Mouse (Mus musculus) intestine, embryonic 15.5 days (tissue): ENCODE data around the gene Tap2. TPM values are rescaled to one million over a fixed set of nuclear protein-coding genes. Genes with fewer than 3 reads are reported as not detected.
A peak's percentile ranks its signal among the peaks of the same experiment; 100 is the strongest.

Experiments used
- ATAC-seq: fragments of 200-750 bp; cut with Nextera tagmentation; 2 replicates; pipeline ENCODE4 v1.8.0; 2017; ENCODE audit warnings: moderate TSS enrichment, moderate library complexity
- H3K27ac ChIP-seq: fragments of 300-500 bp; sonication (generic); 2 replicates; pipeline ENCODE4 v1.5.1; 2015; ENCODE audit warnings: mild to moderate bottlenecking, inconsistent platforms
- H3K27me3 ChIP-seq: fragments of 300-500 bp; sonication (generic); replicated peaks from 2 replicates; pipeline ENCODE4 v1.6.1; 2015; ENCODE audit warnings: inconsistent platforms
- H3K36me3 ChIP-seq: fragments of 300-500 bp; sonication (generic); 2 replicates; pipeline ENCODE4 v1.6.1; 2015; ENCODE audit warnings: inconsistent platforms
- H3K4me1 ChIP-seq: fragments of 300-500 bp; sonication (generic); replicated peaks from 2 replicates; pipeline ENCODE4 v1.6.1; 2015; ENCODE audit warnings: inconsistent platforms
- H3K4me2 ChIP-seq: fragments of 300-500 bp; sonication (generic); replicated peaks from 2 replicates; pipeline ENCODE4 v1.6.1; 2015; ENCODE audit warnings: mild to moderate bottlenecking, inconsistent platforms
- H3K4me3 ChIP-seq: fragments of 300-500 bp; sonication (generic); replicated peaks from 2 replicates; pipeline ENCODE4 v1.5.1; 2015; ENCODE audit warnings: inconsistent platforms
- H3K9ac ChIP-seq: fragments of 300-500 bp; sonication (generic); 2 replicates; pipeline ENCODE4 v1.6.1; 2015; ENCODE audit warnings: inconsistent platforms
- H3K9me3 ChIP-seq: fragments of 300-500 bp; sonication (generic); 2 replicates; pipeline ENCODE4 v1.6.1; 2016; ENCODE audit warnings: inconsistent platforms
- WGBS: fragments of 180-500 bp; shearing (Covaris S2); methylation state at CpG from one replicate; pipeline ENCODE4 v1.1.7; 2015; 5-methylcytosine and 5-hydroxymethylcytosine counted together
- polyA plus RNA-seq: library from polyadenylated mRNA; unstranded; fragments of >200 nt; fragmentation: Nextera tagmentation; extraction: Ambion mirVana; gene quantifications from 2 replicates; pipeline ENCODE4 v1.2.1, GENCODE M21; 2015

Tap2 gene
- polyA plus RNA-seq, 1 experiment from 2014 or later = 5.3 TPM

GRCm38 (mm10) chr17:34240916-34241315, 37.6 kb downstream of the Tap2 start:
- H3K4me3 ChIP-seq = no peak overlapping the region
- H3K27ac ChIP-seq = no peak overlapping the region
- no peak overlapping the region for H3K4me2 ChIP-seq
- ATAC-seq = no peak
- 65% methylated on average over 6 of the region's 6 CpGs for WGBS
- no peaks in the 10 kb centered on the region for H3K27me3 ChIP-seq
- no peaks in the 10 kb centered on the region for H3K9me3 ChIP-seq
- no peaks in the 10 kb centered on the region for H3K4me1 ChIP-seq
- no peak overlapping the region for H3K9ac ChIP-seq
- H3K36me3 ChIP-seq = no peaks in the 10 kb centered on the region

GRCm38 (mm10) chr17:34244656-34245055, 41.3 kb downstream of the Tap2 start:
- Histone ChIP-seq H3K9ac (no peak overlapping the region), H3K4me2 (no peak overlapping the region), H3K4me3 (no peak overlapping the region), H3K27me3 (no peaks in the 10 kb centered on the region), H3K36me3 (no peaks in the 10 kb centered on the region), H3K9me3 (no peaks in the 10 kb centered on the region), H3K27ac (no peak overlapping the region), H3K4me1 (no peaks in the 10 kb centered on the region)
- WGBS = 75% methylated on average over 4 of the region's 4 CpGs
- no peak for ATAC-seq

GRCm38 (mm10) chr17:34247047-34247446, 43.7 kb downstream of the Tap2 start:
- 89% methylated on average over 3 of the region's 3 CpGs for WGBS
- H3K36me3 ChIP-seq = no peaks in the 10 kb centered on the region
- H3K9ac ChIP-seq = 0 out of 2 replicates have a peak overlapping the region, but pooled peaks have one; percentile 13
- no peaks in the 10 kb centered on the region for H3K27me3 ChIP-seq
- no peak overlapping the region for H3K4me2 ChIP-seq
- H3K4me3 ChIP-seq = no peak overlapping the region
- H3K27ac ChIP-seq = no peak overlapping the region
- H3K4me1 ChIP-seq = no peaks in the 10 kb centered on the region
- no peaks in the 10 kb centered on the region for H3K9me3 ChIP-seq
- ATAC-seq = no peak

GRCm38 (mm10) chr17:34248764-34249163, 45.4 kb downstream of the Tap2 start:
- Histone ChIP-seq H3K9me3 (no peaks in the 10 kb centered on the region), H3K4me2 (no peak overlapping the region), H3K9ac (no peak overlapping the region), H3K36me3 (no peaks in the 10 kb centered on the region), H3K4me1 (no peaks in the 10 kb centered on the region), H3K4me3 (no peak overlapping the region), H3K27ac (no peak overlapping the region), H3K27me3 (no peaks in the 10 kb centered on the region)
- ATAC-seq = no peak
- WGBS = 55% methylated on average over 2 of the region's 2 CpGs

GRCm38 (mm10) chr17:34249361-34249760, 46.0 kb downstream of the Tap2 start:
- Histone ChIP-seq H3K9me3 (no peaks in the 10 kb centered on the region), H3K4me1 (no peaks in the 10 kb centered on the region), H3K4me2 (no peak overlapping the region), H3K27me3 (no peaks in the 10 kb centered on the region), H3K9ac (no peak overlapping the region), H3K36me3 (no peaks in the 10 kb centered on the region), H3K27ac (no peak overlapping the region), H3K4me3 (no peak overlapping the region)
- ATAC-seq = no peak
- WGBS = 40% methylated on average over 3 of the region's 3 CpGs

- H3K9ac ChIP-seq = no peak overlapping the region
- H3K36me3 ChIP-seq = no peaks in the 10 kb centered on the region
- H3K4me1 ChIP-seq = no peaks in the 10 kb centered on the region
- WGBS = 17% methylated on average over 4 of the region's 4 CpGs
- no peak overlapping the region for H3K27ac ChIP-seq
- H3K4me2 ChIP-seq = no peak overlapping the region
- H3K27me3 ChIP-seq = no peaks in the 10 kb centered on the region
- no peak overlapping the region for H3K4me3 ChIP-seq
- no peak for ATAC-seq
- no peaks in the 10 kb centered on the region for H3K9me3 ChIP-seq
Observed at GRCm38 (mm10) chr17:34249878-34250277, 46.6 kb downstream of the Tap2 start.

- 60% methylated on average over 4 of the region's 4 CpGs for WGBS
- ATAC-seq = no peak
- no peaks in the 10 kb centered on the region for H3K36me3 ChIP-seq
Observed at GRCm38 (mm10) chr17:34251666-34252065, 48.3 kb downstream of the Tap2 start.

GRCm38 (mm10) chr17:34256501-34256900, 53.2 kb downstream of the Tap2 start:
- ATAC-seq = no peak

More at GRCm38 (mm10) chr17:34251666-34252065, 48.3 kb downstream of the Tap2 start:
- no peak overlapping the region for H3K4me3 ChIP-seq
- no peaks in the 10 kb centered on the region for H3K9me3 ChIP-seq
- no peaks in the 10 kb centered on the region for H3K27me3 ChIP-seq
- no peak overlapping the region for H3K4me2 ChIP-seq
- no peak overlapping the region for H3K9ac ChIP-seq
- no peaks in the 10 kb centered on the region for H3K4me1 ChIP-seq
- no peak overlapping the region for H3K27ac ChIP-seq

GRCm38 (mm10) chr17:34257594-34258375, 54.5 kb downstream of the Tap2 start, which contains the start of gene H2-Ab1:
Gene H2-Ab1 (plus strand): TSS chr17:34257689.
- Histone ChIP-seq H3K4me1 (no peaks in the 10 kb centered on the region), H3K9me3 (no peaks in the 10 kb centered on the region), H3K27me3 (no peaks in the 10 kb centered on the region; the same call in 1 of the 2 replicates), H3K4me3 (no peak within 1 kb of the TSS), H3K9ac (no peak within 1 kb of the TSS), H3K4me2 (no peak within 1 kb of the TSS), H3K36me3 (no peaks in the 10 kb centered on the region), H3K27ac (no peak within 1 kb of the TSS)
- 73% methylated on average over 11 of the region's 11 CpGs for WGBS
- ATAC-seq = no peak

More at GRCm38 (mm10) chr17:34256501-34256900, 53.2 kb downstream of the Tap2 start:
- H3K9ac ChIP-seq = no peak overlapping the region
- no peaks in the 10 kb centered on the region for H3K4me1 ChIP-seq
- H3K27ac ChIP-seq = no peak overlapping the region
- no peak overlapping the region for H3K4me2 ChIP-seq
- no peak overlapping the region for H3K4me3 ChIP-seq
- H3K27me3 ChIP-seq = no peaks in the 10 kb centered on the region; the same call in 1 of the 2 replicates
- no peaks in the 10 kb centered on the region for H3K36me3 ChIP-seq
- H3K9me3 ChIP-seq = no peaks in the 10 kb centered on the region
- 81% methylated on average over 5 of the region's 5 CpGs for WGBS

GRCm38 (mm10) chr17:34260551-34260950, 57.2 kb downstream of the Tap2 start:
- Histone ChIP-seq H3K9ac (no peak overlapping the region), H3K4me2 (no peak overlapping the region), H3K27me3 (peaks cover 13% of the 10 kb centered on the region), H3K4me1 (peaks cover 18% of the 10 kb centered on the region), H3K9me3 (no peaks in the 10 kb centered on the region), H3K36me3 (no peaks in the 10 kb centered on the region), H3K27ac (no peak overlapping the region), H3K4me3 (no peak overlapping the region)
- no peak for ATAC-seq
- 44% methylated on average over 5 of the region's 5 CpGs for WGBS

- Histone ChIP-seq H3K4me1 (peaks cover 18% of the 10 kb centered on the region), H3K27me3 (peaks cover 13% of the 10 kb centered on the region), H3K36me3 (no peaks in the 10 kb centered on the region), H3K9me3 (no peaks in the 10 kb centered on the region), H3K9ac (no peak overlapping the region), H3K27ac (no peak overlapping the region), H3K4me3 (no peak overlapping the region), H3K4me2 (no peak overlapping the region)
- WGBS = 22% methylated on average over 4 of the region's 4 CpGs
- ATAC-seq = peak; percentile 53; the same call in 1 of the 2 replicates
Observed at GRCm38 (mm10) chr17:34261502-34261901, 58.2 kb downstream of the Tap2 start.

- H3K4me3 ChIP-seq = peak overlapping the region; percentile 54
- ATAC-seq = peak; percentile 84
- peak overlapping the region; percentile 26; the same call in 1 of the 2 replicates for H3K9ac ChIP-seq
- no peaks in the 10 kb centered on the region for H3K9me3 ChIP-seq
- peaks cover 13% of the 10 kb centered on the region for H3K27me3 ChIP-seq
- no peaks in the 10 kb centered on the region for H3K36me3 ChIP-seq
- no peak overlapping the region for H3K27ac ChIP-seq
- H3K4me2 ChIP-seq = peak overlapping the region; percentile 98
- WGBS = 1% methylated on average over 8 of the region's 8 CpGs
- H3K4me1 ChIP-seq = peaks cover 18% of the 10 kb centered on the region
Observed at GRCm38 (mm10) chr17:34263068-34263467, 59.7 kb downstream of the Tap2 start.
